Mouse (Mus musculus): ENCODE results near the gene Canx. TPM values are rescaled to one million over a fixed set of nuclear protein-coding genes. Genes with fewer than 3 reads are reported as not detected.

The Canx gene
- total and polyA plus RNA-seq, 3 experiments, result 575 to 627 (median 607) TPM

DNA sequence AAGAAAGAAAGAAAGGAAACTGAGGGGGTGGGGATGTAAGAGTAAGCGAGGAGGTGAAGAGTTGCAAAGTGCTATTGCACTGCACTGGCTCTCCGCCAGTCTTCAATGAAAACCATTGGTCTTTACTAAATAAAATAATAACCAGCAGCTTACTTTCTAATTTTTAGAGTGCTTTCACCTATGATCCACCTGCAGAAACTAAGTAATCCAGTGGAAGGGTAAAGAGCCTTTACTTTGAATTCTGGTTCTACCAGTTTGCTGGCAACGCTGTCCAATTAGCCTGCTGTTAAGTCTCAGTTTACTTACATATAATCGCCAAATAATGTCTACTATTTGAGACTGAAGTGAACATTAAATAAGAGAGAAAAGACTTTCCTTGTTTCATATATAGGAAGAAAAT is 46.5 kb downstream of the Canx start:
- no peak overlapping the region for H3K4me2 ChIP-seq (ENCODE audit: insufficient read depth, low read depth, poor library complexity, severe bottlenecking)
- H3K27me3 ChIP-seq (replicated peaks), result no peaks in the 10 kb centered on the region
- in situ Hi-C loops (cut with MboI; ENCODE audit: low pct_ligation_motif_present, low pct_unique_long_range_greater_than_20kb, low sequenced_read_pairs) (no loop called here), dilution Hi-C loops (cut with MboI; ENCODE audit: extremely low pct_ligation_motif_present, extremely low pct_unique_long_range_greater_than_20kb, low sequenced_read_pairs) (no loop called here)
- peaks cover 2% of the 10 kb centered on the region; the same call in 1 of the 2 replicates for H3K79me2 ChIP-seq (replicated peaks; ENCODE audit: control insufficient read depth, extremely low read depth, insufficient read depth, poor library complexity, severe bottlenecking)
- peaks cover 10 to 40% of the 10 kb centered on the region in 2 experiments for H3K4me1 ChIP-seq (ENCODE audit: control insufficient read depth in 1 of 2, insufficient read depth in 2 of 2)
- no peak overlapping the region for H3K9ac ChIP-seq (ENCODE audit: insufficient read depth, low read depth)
- no peak overlapping the region for H3K4me3 ChIP-seq (replicated peaks in 1 of 3; ENCODE audit: low read depth in 2 of 3, low read length in 2 of 3, poor library complexity in 1 of 3)
- H3K9me3 ChIP-seq (replicated peaks; ENCODE audit: low read length), result peaks cover 2% of the 10 kb centered on the region
- TF ChIP-seq POLR2A (IDR thresholded peaks at IDR 0.05; ENCODE audit: low read depth, low read length), result no peak
- TF ChIP-seq USF2 (conservative IDR thresholded peaks at IDR 0.05; ENCODE audit: low read depth, low read length), result no peak
- no peak for TF ChIP-seq TCF12 (IDR thresholded peaks at IDR 0.05; ENCODE audit: low read depth, low read length)
- TF ChIP-seq PAX5 (IDR thresholded peaks at IDR 0.05; ENCODE audit: low read length), result no peak
- H3K27ac ChIP-seq (ENCODE audit: insufficient read depth, low read depth), result no peak overlapping the region
- DNase-seq (ENCODE audit: extremely low read depth), result no peak
- H3K36me3 ChIP-seq (replicated peaks in 1 of 2; ENCODE audit: control insufficient read depth in 1 of 2, insufficient read depth in 1 of 2, low read length in 1 of 2), result peaks cover 17 to 55% of the 10 kb centered on the region in 2 experiments

DNA sequence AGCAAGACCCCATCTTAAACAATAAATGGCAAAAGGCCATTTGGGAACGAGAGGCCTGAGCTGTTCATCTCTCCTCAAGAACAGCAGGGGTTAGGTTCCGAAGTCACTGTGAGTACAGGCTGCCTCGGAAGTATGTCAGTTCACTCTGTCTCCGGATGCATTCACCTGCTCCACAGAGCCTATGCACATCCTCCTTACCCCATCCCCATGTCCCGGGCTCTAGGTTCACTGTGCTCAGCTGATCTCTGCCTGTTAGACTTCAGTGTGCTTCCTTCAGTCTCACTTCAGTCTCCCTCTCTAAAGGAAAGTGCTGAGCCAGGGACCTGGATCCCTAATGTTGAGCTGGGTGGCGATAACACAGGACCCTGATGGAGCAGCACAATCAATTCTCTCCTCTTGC is 47.8 kb downstream of the Canx start:
- Histone ChIP-seq H3K79me2 (replicated peaks; ENCODE audit: control insufficient read depth, extremely low read depth, insufficient read depth, poor library complexity, severe bottlenecking) (peaks cover 1% of the 10 kb centered on the region; the same call in 1 of the 2 replicates), H3K9ac (ENCODE audit: insufficient read depth, low read depth) (no peak overlapping the region), H3K36me3 (replicated peaks in 1 of 2; ENCODE audit: control insufficient read depth in 1 of 2, insufficient read depth in 1 of 2, low read length in 1 of 2) (peaks cover 17 to 52% of the 10 kb centered on the region in 2 experiments), H3K27me3 (replicated peaks) (no peaks in the 10 kb centered on the region), H3K9me3 (replicated peaks; ENCODE audit: low read length) (peaks cover 2% of the 10 kb centered on the region), H3K4me3 (replicated peaks in 1 of 3; ENCODE audit: low read depth in 2 of 3, low read length in 2 of 3, poor library complexity in 1 of 3) (no peak overlapping the region), H3K4me1 (ENCODE audit: control insufficient read depth in 1 of 2, insufficient read depth in 2 of 2) (peaks cover 10 to 48% of the 10 kb centered on the region in 2 experiments), H3K4me2 (ENCODE audit: insufficient read depth, low read depth, poor library complexity, severe bottlenecking) (no peak overlapping the region), H3K27ac (ENCODE audit: insufficient read depth, low read depth) (no peak overlapping the region)
- TF ChIP-seq GABPA (IDR thresholded peaks at IDR 0.05; ENCODE audit: insufficient replicate concordance, low read depth, low read length) (no peak), TBP (conservative IDR thresholded peaks at IDR 0.05; ENCODE audit: low read depth, low read length) (no peak), CHD1 (IDR thresholded peaks at IDR 0.05; ENCODE audit: low read depth, low read length) (no peak), TCF12 (IDR thresholded peaks at IDR 0.05; ENCODE audit: low read depth, low read length) (no peak), USF1 (IDR thresholded peaks at IDR 0.05; ENCODE audit: low read depth, low read length) (no peak), MYC (IDR thresholded peaks at IDR 0.05; ENCODE audit: low read depth, low read length) (no peak), UBTF (IDR thresholded peaks at IDR 0.05; ENCODE audit: low read depth, low read length) (no peak), CHD2 (IDR thresholded peaks at IDR 0.05; ENCODE audit: low read length) (no peak), BHLHE40 (IDR thresholded peaks at IDR 0.05; ENCODE audit: low read depth, low read length) (no peak), MAFK (IDR thresholded peaks at IDR 0.05; ENCODE audit: insufficient replicate concordance, low read length) (no peak), POLR2AphosphoS2 (IDR thresholded peaks at IDR 0.05; ENCODE audit: low read depth, low read length) (no peak), MEF2A (IDR thresholded peaks at IDR 0.05; ENCODE audit: borderline replicate concordance, low read depth, low read length) (no peak), E2F4 (IDR thresholded peaks at IDR 0.05; ENCODE audit: insufficient replicate concordance, low read depth, low read length) (no peak), PAX5 (IDR thresholded peaks at IDR 0.05; ENCODE audit: low read length) (no peak), USF2 (conservative IDR thresholded peaks at IDR 0.05; ENCODE audit: low read depth, low read length) (no peak), MAZ (IDR thresholded peaks at IDR 0.05; ENCODE audit: low read depth, low read length) (no peak), ELF1 (IDR thresholded peaks at IDR 0.05; ENCODE audit: low read depth, low read length) (no peak), ZKSCAN1 (IDR thresholded peaks at IDR 0.05; ENCODE audit: borderline replicate concordance, low read depth, low read length) (no peak)
- dilution Hi-C loops (cut with MboI; ENCODE audit: extremely low pct_ligation_motif_present, extremely low pct_unique_long_range_greater_than_20kb, low sequenced_read_pairs) (no loop called here), in situ Hi-C loops (cut with MboI; ENCODE audit: low pct_ligation_motif_present, low pct_unique_long_range_greater_than_20kb, low sequenced_read_pairs) (no loop called here)
- no peak for DNase-seq (ENCODE audit: extremely low read depth)

Data from CH12.LX (cell line).